Mouse (Mus musculus): Measurements from ENCODE around the gene Atp2b2. TPM values are rescaled to one million over a fixed set of nuclear protein-coding genes. Genes with fewer than 3 reads are reported as not detected.
"Not testable (repeated sequence)": the region's sequence is repeated elsewhere in the genome, so short reads cannot be mapped to it uniquely, and the experiment has no call there.

Atp2b2 gene
- polyA plus RNA-seq, 1 experiment from 2014 or later: 13.5 TPM

DNA sequence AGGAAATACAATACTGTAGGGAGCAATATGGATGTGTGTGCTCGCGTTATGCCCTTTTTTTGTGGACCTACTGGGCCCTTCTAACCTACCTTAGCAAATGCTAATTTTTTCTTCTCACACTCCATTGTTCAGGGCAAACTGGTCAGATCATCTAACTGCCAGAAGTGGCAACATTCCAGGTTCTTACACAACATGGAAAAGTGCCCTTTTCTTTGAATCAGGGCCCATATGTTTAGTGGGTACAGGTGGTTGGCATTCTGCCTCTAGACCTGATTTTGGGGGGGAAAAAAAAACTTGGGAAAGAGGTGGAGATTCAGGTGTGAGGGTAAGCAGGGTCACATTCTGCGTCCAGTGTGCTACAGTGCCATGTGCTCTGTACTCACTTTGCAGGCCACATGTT lies 324.9 kb downstream of the Atp2b2 start:
- Histone ChIP-seq H3K9me3 (no peaks in the 10 kb centered on the region), H3K27ac (no peak overlapping the region), H3K36me3 (peaks cover 90% of the 10 kb centered on the region), H3K27me3 (no peaks in the 10 kb centered on the region), H3K9ac (replicated peaks) (no peak overlapping the region), H3K4me3 (replicated peaks) (no peak overlapping the region), H3K4me2 (replicated peaks) (no peak overlapping the region), H3K4me1 (replicated peaks) (no peaks in the 10 kb centered on the region)
- no peak for ATAC-seq
- WGBS: 89% methylated on average over 3 of the region's 3 CpGs

DNA sequence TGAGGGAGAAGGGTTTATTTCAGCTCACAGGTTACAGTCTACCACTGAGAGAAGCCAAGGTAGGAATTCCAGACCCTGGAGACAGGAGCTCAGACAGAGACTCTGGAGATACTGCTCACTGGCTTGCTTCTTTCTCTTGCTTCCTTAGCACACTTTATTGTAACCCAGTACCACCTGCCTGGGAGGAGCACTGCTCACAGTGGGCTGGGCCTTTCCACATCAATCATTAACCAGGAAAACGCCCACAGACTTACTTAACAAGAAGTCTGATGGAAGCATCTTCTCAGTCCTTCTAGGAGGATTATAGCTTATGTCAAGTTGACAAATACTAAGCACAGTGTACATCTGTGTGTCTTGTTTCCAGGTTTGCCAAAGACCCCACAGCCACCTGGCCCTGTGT lies 327.6 kb downstream of the Atp2b2 start:
- Histone ChIP-seq H3K4me1 (replicated peaks) (no peaks in the 10 kb centered on the region), H3K4me2 (replicated peaks) (no peak overlapping the region), H3K36me3 (peaks cover 94% of the 10 kb centered on the region), H3K27me3 (no peaks in the 10 kb centered on the region), H3K4me3 (replicated peaks) (no peak overlapping the region), H3K27ac (no peak overlapping the region), H3K9ac (replicated peaks) (no peak overlapping the region), H3K9me3 (no peaks in the 10 kb centered on the region)
- 81% methylated on average over 1 of the region's 1 CpGs for WGBS
- ATAC-seq: no peak

GRCm38 (mm10) chr6:113714276-113714675 lies 328.1 kb downstream of the Atp2b2 start:
- Histone ChIP-seq H3K36me3 (peaks cover 94% of the 10 kb centered on the region), H3K27ac (no peak overlapping the region), H3K4me3 (replicated peaks) (no peak overlapping the region), H3K27me3 (no peaks in the 10 kb centered on the region), H3K9me3 (no peaks in the 10 kb centered on the region), H3K9ac (replicated peaks) (no peak overlapping the region), H3K4me1 (replicated peaks) (no peaks in the 10 kb centered on the region), H3K4me2 (replicated peaks) (no peak overlapping the region)
- ATAC-seq: no peak
- 97% methylated on average over 2 of the region's 2 CpGs for WGBS

- WGBS: 95% methylated on average over 5 of the region's 5 CpGs
- peaks cover 94% of the 10 kb centered on the region for H3K36me3 ChIP-seq
- not testable (repeated sequence) for H3K4me3 ChIP-seq (replicated peaks)
Observed at GRCm38 (mm10) chr6:113713389-113713788, 329.0 kb downstream of the Atp2b2 start.

GRCm38 (mm10) chr6:113712718-113713117 lies 329.7 kb downstream of the Atp2b2 start:
- WGBS: 95% methylated on average over 3 of the region's 3 CpGs
- Histone ChIP-seq H3K27me3 (no peaks in the 10 kb centered on the region), H3K4me1 (replicated peaks) (no peaks in the 10 kb centered on the region), H3K27ac (no peak overlapping the region), H3K36me3 (peaks cover 96% of the 10 kb centered on the region), H3K4me3 (replicated peaks) (no peak overlapping the region), H3K9me3 (no peaks in the 10 kb centered on the region), H3K9ac (replicated peaks) (no peak overlapping the region), H3K4me2 (replicated peaks) (no peak overlapping the region)
- ATAC-seq: no peak

More at GRCm38 (mm10) chr6:113713389-113713788, 329.0 kb downstream of the Atp2b2 start:
- H3K4me1 ChIP-seq (replicated peaks); H3K27ac ChIP-seq; H3K4me2 ChIP-seq (replicated peaks); ATAC-seq; H3K9me3 ChIP-seq; H3K9ac ChIP-seq (replicated peaks); H3K27me3 ChIP-seq: not testable (repeated sequence)

DNA sequence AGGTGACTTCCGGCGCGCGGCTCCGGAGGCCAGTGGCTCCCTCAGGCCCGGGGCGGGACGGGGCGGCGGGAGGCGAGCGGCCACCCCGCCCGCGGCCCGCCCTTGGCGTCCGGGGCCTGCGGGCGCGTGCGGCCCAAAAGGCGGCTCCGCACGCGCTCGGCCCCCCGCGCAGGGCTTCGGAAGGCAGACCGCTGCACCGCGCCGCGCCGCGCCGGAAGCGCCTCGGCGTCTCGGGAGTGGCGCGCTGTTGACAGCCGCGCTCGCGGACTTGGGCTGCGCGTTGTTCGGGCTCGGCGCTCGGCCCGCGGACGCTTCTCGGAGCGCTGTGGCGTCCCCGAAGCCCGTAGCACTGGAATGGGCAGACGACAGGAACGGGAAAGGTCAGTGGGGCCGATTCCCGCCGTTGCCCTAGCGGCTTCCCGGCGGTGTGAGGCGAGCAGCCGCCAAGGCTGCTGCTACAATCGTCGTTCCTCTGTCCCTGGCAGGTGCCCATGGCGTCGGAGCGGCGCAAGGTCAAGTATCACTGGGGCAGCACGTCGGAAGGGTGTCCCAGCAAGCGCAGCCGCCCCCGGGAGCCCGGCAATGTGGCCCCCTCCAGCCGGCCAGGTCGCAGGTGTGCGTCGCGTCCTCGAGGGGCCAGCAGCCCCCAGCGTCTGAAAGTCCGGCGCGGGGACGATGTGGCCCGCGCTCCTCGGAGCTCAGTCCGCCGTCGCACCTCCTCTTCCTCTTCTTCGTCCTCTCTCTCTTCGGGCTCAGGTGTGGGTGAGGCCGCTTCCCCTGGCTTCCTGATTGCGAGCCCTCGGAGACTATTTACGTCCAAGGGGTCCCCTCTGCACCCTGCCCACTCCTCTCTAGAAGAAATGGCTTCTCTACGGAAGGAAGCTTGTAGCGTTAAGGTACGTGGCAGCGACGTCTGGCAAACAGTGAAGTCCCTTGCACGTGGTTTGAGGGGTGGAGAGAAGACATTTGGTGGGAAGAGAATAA lies 344.9 kb downstream of the Atp2b2 start:
- peak overlapping the region; percentile 84 for H3K9ac ChIP-seq (replicated peaks)
- H3K27ac ChIP-seq: peak overlapping the region; percentile 85
- peaks cover 17% of the 10 kb centered on the region for H3K36me3 ChIP-seq
- under 1% methylated on average over 82 of the region's 113 CpGs for WGBS
- H3K27me3 ChIP-seq: no peaks in the 10 kb centered on the region
- H3K4me3 ChIP-seq (replicated peaks): peak overlapping the region; percentile 93
- no peaks in the 10 kb centered on the region for H3K9me3 ChIP-seq
- peak overlapping the region; percentile 98 for H3K4me2 ChIP-seq (replicated peaks)
- H3K4me1 ChIP-seq (replicated peaks): peaks cover 33% of the 10 kb centered on the region
- no peak; the same call in 1 of the 2 replicates for ATAC-seq

GRCm38 (mm10) chr6:113696582-113697221 lies 345.7 kb downstream of the Atp2b2 start, which contains the start of gene Tatdn2:
Gene Tatdn2, plus strand, starts transcription at chr6:113697050.
- Histone ChIP-seq H3K27ac (peak within 1 kb of the TSS; percentile 85), H3K9ac (replicated peaks) (peak within 1 kb of the TSS; percentile 84), H3K36me3 (peaks cover 9% of the 10 kb centered on the region), H3K4me3 (replicated peaks) (peak within 1 kb of the TSS; percentile 93), H3K4me1 (replicated peaks) (peaks cover 33% of the 10 kb centered on the region), H3K9me3 (no peaks in the 10 kb centered on the region), H3K4me2 (replicated peaks) (peak within 1 kb of the TSS; percentile 98), H3K27me3 (no peaks in the 10 kb centered on the region)
- under 1% methylated on average over 58 of the region's 58 CpGs for WGBS
- peak; percentile 100 for ATAC-seq

- H3K4me3 ChIP-seq (replicated peaks): peak overlapping the region; percentile 93
- 0 out of 2 replicates have a peak overlapping the region, but pooled peaks have one; percentile 39 for H3K27ac ChIP-seq
- H3K36me3 ChIP-seq: peaks cover under 1% of the 10 kb centered on the region; the same call in 1 of the 2 replicates
- H3K9me3 ChIP-seq: no peaks in the 10 kb centered on the region
- peaks cover 34% of the 10 kb centered on the region for H3K4me1 ChIP-seq (replicated peaks)
- H3K4me2 ChIP-seq (replicated peaks): peak overlapping the region; percentile 98
- ATAC-seq: no peak
- no peaks in the 10 kb centered on the region for H3K27me3 ChIP-seq
- H3K9ac ChIP-seq (replicated peaks): 0 out of 2 replicates have a peak overlapping the region, but pooled peaks have one; percentile 44
- WGBS: 82% methylated on average over 4 of the region's 4 CpGs
Observed at GRCm38 (mm10) chr6:113695766-113696355, 346.6 kb downstream of the Atp2b2 start.

- ATAC-seq: no peak
- no peak overlapping the region for H3K4me3 ChIP-seq (replicated peaks)
- WGBS: 82% methylated on average over 1 of the region's 1 CpGs
- H3K4me1 ChIP-seq (replicated peaks): peaks cover 40% of the 10 kb centered on the region
- H3K4me2 ChIP-seq (replicated peaks): no peak overlapping the region
- no peaks in the 10 kb centered on the region for H3K27me3 ChIP-seq
- no peaks in the 10 kb centered on the region for H3K9me3 ChIP-seq
- H3K9ac ChIP-seq (replicated peaks): no peak overlapping the region
- H3K27ac ChIP-seq: no peak overlapping the region
- no peaks in the 10 kb centered on the region for H3K36me3 ChIP-seq
Observed at GRCm38 (mm10) chr6:113695203-113695602, 347.2 kb downstream of the Atp2b2 start.
